Mouse (Mus musculus) liver, embryonic 14.5 days (tissue): ENCODE measurements around the gene Rph3a. TPM values are rescaled to one million over a fixed set of nuclear protein-coding genes. Genes with fewer than 3 reads are reported as not detected.
"Not testable (repeated sequence)": the region's sequence is repeated elsewhere in the genome, so short reads cannot be mapped to it uniquely, and the experiment has no call there.

Source experiments
- ATAC-seq: fragments of 200-750 bp; cut with Nextera tagmentation; 2 replicates; pipeline ENCODE4 v1.8.0; 2017; ENCODE audit warnings: moderate number of reproducible peaks, mild to moderate bottlenecking, moderate library complexity; ENCODE audit not compliant: insufficient read depth
- DNase-seq, 3 experiments: peaks; one replicate each; pipeline ENCODE4 v3.0.0-alpha.2; 2012 to 2013; ENCODE audit warnings: low read depth in 3 of 3, low spot score in 3 of 3
- H3K27ac ChIP-seq: fragments of 300-500 bp; sonication (generic); 2 replicates; pipeline ENCODE4 v1.5.1; 2014; ENCODE audit warnings: moderate library complexity, mild to moderate bottlenecking, control low read depth, inconsistent platforms
- H3K27me3 ChIP-seq: fragments of 300-500 bp; sonication (generic); 2 replicates; pipeline ENCODE4 v1.6.1; 2014; ENCODE audit warnings: mild to moderate bottlenecking, low read length, moderate library complexity; ENCODE audit not compliant: control insufficient read depth, insufficient read depth
- H3K36me3 ChIP-seq: fragments of 300-500 bp; sonication (generic); replicated peaks from 2 replicates; pipeline ENCODE4 v1.6.1; 2014; ENCODE audit warnings: low read depth; ENCODE audit not compliant: control insufficient read depth, insufficient read depth
- H3K4me1 ChIP-seq, 2 experiments: fragments of 200-500 bp in 1 of 2; fragments of 300-500 bp in 1 of 2; sonication (generic) in 1 of 2; replicated peaks; 2 replicates each; pipeline ENCODE4 v1.6.1; 2012 to 2014; ENCODE audit warnings: antibody characterized with exemption in 1 of 2, inconsistent platforms in 1 of 2, low read length in 1 of 2; ENCODE audit not compliant: control insufficient read depth in 2 of 2, insufficient read depth in 2 of 2
- H3K4me2 ChIP-seq: fragments of 300-500 bp; sonication (generic); 2 replicates; pipeline ENCODE4 v1.6.1; 2014; ENCODE audit warnings: low read depth, mild to moderate bottlenecking, control low read depth, moderate library complexity
- H3K4me3 ChIP-seq, 2 experiments: fragments of 200-500 bp in 1 of 2; fragments of 300-500 bp in 1 of 2; sonication (generic) in 1 of 2; 2 replicates each; pipeline ENCODE4 v1.5.1; 2012 to 2014; ENCODE audit warnings: low read depth in 2 of 2, low read length in 2 of 2, mild to moderate bottlenecking in 2 of 2, control low read depth in 1 of 2, inconsistent platforms in 1 of 2, moderate library complexity in 1 of 2; ENCODE audit not compliant: insufficient read depth in 1 of 2
- H3K9ac ChIP-seq: fragments of 300-500 bp; sonication (generic); replicated peaks from 2 replicates; pipeline ENCODE4 v1.6.1; 2014; ENCODE audit warnings: mild to moderate bottlenecking, control low read depth, moderate library complexity
- H3K9me3 ChIP-seq: fragments of 300-500 bp; sonication (generic); 2 replicates; pipeline ENCODE4 v1.6.1; 2016; ENCODE audit warnings: low read length, mixed read lengths; ENCODE audit not compliant: control insufficient read depth
- CTCF ChIP-seq: IDR thresholded peaks from 2 replicates; pipeline ENCODE4 v1.5.1; 2016; ENCODE audit warnings: antibody characterized with exemption, low read depth, control low read depth
- EP300 ChIP-seq: IDR thresholded peaks from 2 replicates; pipeline ENCODE4 v1.6.1; 2016; ENCODE audit warnings: antibody characterized with exemption, low read depth
- WGBS: fragments of 180-500 bp; shearing (Covaris S2); extraction: QIAGEN DNeasy Blood & Tissue Kit; methylation state at CpG from one replicate; pipeline ENCODE4 v1.1.7; 2014; ENCODE audit not compliant: insufficient replicate concordance; 5-methylcytosine and 5-hydroxymethylcytosine counted together
- polyA plus RNA-seq, 2 experiments: library from polyadenylated mRNA; depleted of rRNA in 1 of 2; stranded (reverse) in 1 of 2; unstranded in 1 of 2; fragments of >200 nt; fragmentation: Nextera tagmentation in 1 of 2; extraction: Ambion mirVana in 1 of 2; gene quantifications; 2 replicates each; pipeline versions ENCODE4 v1.2.1 to v1.2.3; 2012 to 2014

Rph3a gene
- polyA plus RNA-seq, 2 experiments: not detected

GRCm38 (mm10) chr5:120892243-120892660 is 117.6 kb downstream of the Rph3a start:
- 50% methylated on average over 2 of the region's 2 CpGs for WGBS
- H3K4me2 ChIP-seq: no peak overlapping the region
- H3K9me3 ChIP-seq: no peaks in the 10 kb centered on the region
- H3K4me1 ChIP-seq: no peaks in the 10 kb centered on the region
- TF ChIP-seq EP300 (no peak), CTCF (no peak)
- H3K36me3 ChIP-seq: no peaks in the 10 kb centered on the region
- no peak for DNase-seq
- H3K9ac ChIP-seq: no peak overlapping the region
- ATAC-seq: no peak
- no peak overlapping the region for H3K4me3 ChIP-seq
- H3K27me3 ChIP-seq: no peaks in the 10 kb centered on the region
- H3K27ac ChIP-seq: no peak overlapping the region

GRCm38 (mm10) chr5:120891566-120892242 is 118.2 kb downstream of the Rph3a start:
- not testable (repeated sequence) for H3K27me3 ChIP-seq, H3K4me1 ChIP-seq, DNase-seq, H3K27ac ChIP-seq, H3K4me3 ChIP-seq, H3K36me3 ChIP-seq, H3K4me2 ChIP-seq, ATAC-seq, H3K9me3 ChIP-seq, H3K9ac ChIP-seq
- WGBS: 40% methylated on average over 2 of the region's 2 CpGs

GRCm38 (mm10) chr5:120890991-120891390 is 118.9 kb downstream of the Rph3a start:
- Histone ChIP-seq H3K9me3 (no peaks in the 10 kb centered on the region), H3K4me2 (no peak overlapping the region), H3K27ac (no peak overlapping the region), H3K4me3 (no peak overlapping the region), H3K4me1 (no peaks in the 10 kb centered on the region), H3K27me3 (no peaks in the 10 kb centered on the region), H3K9ac (no peak overlapping the region), H3K36me3 (no peaks in the 10 kb centered on the region)
- DNase-seq: no peak
- TF ChIP-seq EP300 (no peak), CTCF (no peak)
- no peak for ATAC-seq
- WGBS: 19% methylated on average over 3 of the region's 3 CpGs

Other genes with a start within 250 kb of the Rph3a start
- 0.18 and 0.31 TPM in 2 replicates for gene Oas3, start 232.4 kb downstream of the Rph3a start, polyA plus RNA-seq (2012; rRNA removed)
- gene Oas3, start 232.4 kb downstream of the Rph3a start, polyA plus RNA-seq (2014; fragmentation: Nextera tagmentation; extraction: Ambion mirVana): 0.03 and 0.23 TPM in 2 replicates
- gene Oas1e, start 214.6 kb downstream of the Rph3a start, polyA plus RNA-seq (2012; rRNA removed): not detected in 2 replicates
- not detected in 2 replicates for gene Oas1e, start 214.6 kb downstream of the Rph3a start, polyA plus RNA-seq (2014; fragmentation: Nextera tagmentation; extraction: Ambion mirVana)
- 0.21 TPM in 2 replicates for gene Oas1c, start 197.6 kb downstream of the Rph3a start, polyA plus RNA-seq (2012; rRNA removed)
- 0.08 and 0.27 TPM in 2 replicates for gene Oas1c, start 197.6 kb downstream of the Rph3a start, polyA plus RNA-seq (2014; fragmentation: Nextera tagmentation; extraction: Ambion mirVana)
- not detected in 2 replicates for gene Oas1f, start 162.7 kb downstream of the Rph3a start, polyA plus RNA-seq (2012; rRNA removed)
- gene Oas1f, start 162.7 kb downstream of the Rph3a start, polyA plus RNA-seq (2014; fragmentation: Nextera tagmentation; extraction: Ambion mirVana): not detected in 2 replicates
- gene Oas1h, start 148.7 kb downstream of the Rph3a start, polyA plus RNA-seq (2012; rRNA removed): not detected in 2 replicates
- gene Oas1h, start 148.7 kb downstream of the Rph3a start, polyA plus RNA-seq (2014; fragmentation: Nextera tagmentation; extraction: Ambion mirVana): not detected in 2 replicates
- 0.42 and 0.56 TPM in 2 replicates for gene Oas1g, start 122.5 kb downstream of the Rph3a start, polyA plus RNA-seq (2012; rRNA removed)
- 0.46 and 0.66 TPM in 2 replicates for gene Oas1g, start 122.5 kb downstream of the Rph3a start, polyA plus RNA-seq (2014; fragmentation: Nextera tagmentation; extraction: Ambion mirVana)
- 1.6 and 1.7 TPM in 2 replicates for gene Oas1a, start 102.6 kb downstream of the Rph3a start, polyA plus RNA-seq (2012; rRNA removed)
- gene Oas1a, start 102.6 kb downstream of the Rph3a start, polyA plus RNA-seq (2014; fragmentation: Nextera tagmentation; extraction: Ambion mirVana): 2.2 and 2.4 TPM in 2 replicates
- not detected in 2 replicates for gene Oas1d, start 95.6 kb downstream of the Rph3a start, polyA plus RNA-seq (2012; rRNA removed)
- gene Oas1d, start 95.6 kb downstream of the Rph3a start, polyA plus RNA-seq (2014; fragmentation: Nextera tagmentation; extraction: Ambion mirVana): not detected in 2 replicates
- gene Ptpn11, start 181.3 kb upstream of the Rph3a start, polyA plus RNA-seq (2012; rRNA removed): 10.4 and 13.7 TPM in 2 replicates
- gene Ptpn11, start 181.3 kb upstream of the Rph3a start, polyA plus RNA-seq (2014; fragmentation: Nextera tagmentation; extraction: Ambion mirVana): 10.0 and 11.5 TPM in 2 replicates
- gene Rpl6, start 194.4 kb upstream of the Rph3a start, polyA plus RNA-seq (2012; rRNA removed): 403 and 658 TPM in 2 replicates
- 477 and 488 TPM in 2 replicates for gene Rpl6, start 194.4 kb upstream of the Rph3a start, polyA plus RNA-seq (2014; fragmentation: Nextera tagmentation; extraction: Ambion mirVana)
- 15.8 and 16.1 TPM in 2 replicates for gene Hectd4, start 210.1 kb upstream of the Rph3a start, polyA plus RNA-seq (2012; rRNA removed)
- 11.1 and 11.2 TPM in 2 replicates for gene Hectd4, start 210.1 kb upstream of the Rph3a start, polyA plus RNA-seq (2014; fragmentation: Nextera tagmentation; extraction: Ambion mirVana)